Mouse (Mus musculus) neural tube, embryonic 15.5 days (tissue): ENCODE results near the gene Lat2. TPM values are rescaled to one million over a fixed set of nuclear protein-coding genes. Genes with fewer than 3 reads are reported as not detected.
A peak's percentile ranks its signal among the peaks of the same experiment; 100 is the strongest.

Source experiments
- ATAC-seq: fragments of 200-750 bp; cut with Nextera tagmentation; 2 replicates; pipeline ENCODE4 v1.8.0; 2017; ENCODE audit warnings: mild to moderate bottlenecking, moderate TSS enrichment, moderate library complexity; ENCODE audit not compliant: low FRiP score
- H3K27ac ChIP-seq: fragments of 300-500 bp; sonication (generic); replicated peaks from 2 replicates; pipeline ENCODE4 v1.5.1; 2015; ENCODE audit warnings: mild to moderate bottlenecking, inconsistent platforms
- H3K27me3 ChIP-seq: fragments of 300-500 bp; sonication (generic); replicated peaks from 2 replicates; pipeline ENCODE4 v1.6.1; 2015; ENCODE audit warnings: inconsistent platforms
- H3K36me3 ChIP-seq: fragments of 300-500 bp; sonication (generic); 2 replicates; pipeline ENCODE4 v1.6.1; 2015; ENCODE audit warnings: inconsistent platforms
- H3K4me1 ChIP-seq: fragments of 300-500 bp; sonication (generic); 2 replicates; pipeline ENCODE4 v1.6.1; 2015; ENCODE audit warnings: inconsistent platforms
- H3K4me2 ChIP-seq: fragments of 300-500 bp; sonication (generic); 2 replicates; pipeline ENCODE4 v1.6.1; 2015; ENCODE audit warnings: inconsistent platforms, mild to moderate bottlenecking, moderate library complexity
- H3K4me3 ChIP-seq: fragments of 300-500 bp; sonication (generic); replicated peaks from 2 replicates; pipeline ENCODE4 v1.5.1; 2015; ENCODE audit warnings: mild to moderate bottlenecking, inconsistent platforms
- H3K9ac ChIP-seq: fragments of 300-500 bp; sonication (generic); replicated peaks from 2 replicates; pipeline ENCODE4 v1.6.1; 2015; ENCODE audit warnings: mild to moderate bottlenecking, inconsistent platforms
- H3K9me3 ChIP-seq: fragments of 300-500 bp; sonication (generic); replicated peaks from 2 replicates; pipeline ENCODE4 v1.6.1; 2016; ENCODE audit warnings: inconsistent platforms
- WGBS: fragments of 180-500 bp; shearing (Covaris S2); methylation state at CpG from one replicate; pipeline ENCODE4 v1.1.7; 2015; ENCODE audit warnings: mixed read lengths; 5-methylcytosine and 5-hydroxymethylcytosine counted together
- microRNA-seq: library from miRNA; unstranded; fragments of <30 nt; microRNA quantifications from one replicate; pipeline ENCODE4, GENCODE M21; 2017
- polyA plus RNA-seq: library from polyadenylated mRNA; unstranded; fragments of >200 nt; fragmentation: Nextera tagmentation; extraction: Ambion mirVana; gene quantifications from 2 replicates; pipeline ENCODE4 v1.2.1, GENCODE M21; 2015

Lat2 gene
- polyA plus RNA-seq, 1 experiment from 2014 or later = 3.4 TPM

DNA sequence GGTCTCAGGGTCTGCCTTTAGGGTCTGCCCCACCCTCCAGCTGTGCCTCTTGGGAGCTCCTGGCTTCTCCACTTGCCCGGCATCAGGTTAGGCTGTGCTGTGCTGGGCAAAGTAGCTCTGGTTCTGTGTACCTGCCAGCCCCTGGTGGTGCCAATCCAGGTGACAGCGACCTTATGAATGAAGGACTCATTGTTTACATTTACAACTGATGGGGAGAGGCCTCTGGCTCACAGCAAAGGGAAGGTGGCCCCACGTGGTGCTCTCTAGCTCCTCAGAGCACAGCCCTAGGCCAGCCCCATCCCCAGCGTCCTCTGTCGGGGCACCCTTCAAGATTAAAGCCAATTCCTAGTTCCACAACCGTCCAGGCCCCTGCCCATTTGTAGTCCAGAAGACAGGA, 64.0 kb downstream of the Lat2 start:
- WGBS = 5% methylated on average over 6 of the region's 6 CpGs
- ATAC-seq = no peak; the same call in 1 of the 2 replicates

More for the DNA sequence above, 64.0 kb downstream of the Lat2 start:
- Histone ChIP-seq H3K4me2 (peak overlapping the region; percentile 89), H3K36me3 (no peaks in the 10 kb centered on the region), H3K4me3 (peak overlapping the region; percentile 84), H3K9me3 (no peaks in the 10 kb centered on the region), H3K4me1 (peaks cover 74% of the 10 kb centered on the region), H3K9ac (peak overlapping the region; percentile 93), H3K27me3 (no peaks in the 10 kb centered on the region), H3K27ac (peak overlapping the region; percentile 98)

Small RNA genes lying within 50 kb of the gene (microRNA-seq; reads per million reads assigned to microRNA genes)
- gene Mir7228 = not detected

Other genes with a start within 250 kb of the Lat2 start
- gene Gtf2ird1, start 158.3 kb downstream of the Lat2 start, polyA plus RNA-seq = 62.6 and 64.9 TPM in 2 replicates
- gene Clip2, start 62.6 kb downstream of the Lat2 start, polyA plus RNA-seq = 10.4 and 12.1 TPM in 2 replicates
- gene Syna, start 54.9 kb downstream of the Lat2 start, polyA plus RNA-seq = 0.51 and 0.63 TPM in 2 replicates
- 185 and 216 TPM in 2 replicates for gene Rfc2, start 33.7 kb downstream of the Lat2 start, polyA plus RNA-seq
- 317 and 361 TPM in 2 replicates for gene Eif4h, start 24.5 kb upstream of the Lat2 start, polyA plus RNA-seq
- 22.7 and 27.1 TPM in 2 replicates for gene Limk1, start 73.6 kb upstream of the Lat2 start, polyA plus RNA-seq
- gene Eln, start 132.3 kb upstream of the Lat2 start, polyA plus RNA-seq = 25.8 and 51.6 TPM in 2 replicates